Mouse (Mus musculus): ENCODE measurements around the gene Igf2r.

- TF ChIP-seq POLR2A (IDR thresholded peaks at IDR 0.05; ENCODE audit: control insufficient read depth, low read depth, low read length) = no peak
- TF ChIP-seq CTCF (IDR thresholded peaks at IDR 0.05; ENCODE audit: control insufficient read depth, insufficient read depth, insufficient replicate concordance, low read depth, low read length) = no peak
These were observed 4.5 kb upstream of the Igf2r start for GRCm38 (mm10) chr17:12773956-12774355.

Measured in testis, adult 2 months (tissue).